In genomic region chr9:7763614-7764300, GRCm38 (mm10) we compare ENCODE assay signal across 8 mouse cellular contexts. TPM values are rescaled to one million over a fixed set of nuclear protein-coding genes. Genes with fewer than 3 reads are reported as not detected.
DNase-seq lines count a peak whose midpoint lies in the region; ATAC-seq and TF ChIP-seq lines count a peak whose summit lies in the region.

TSS of gene Tmem123 (plus strand) at chr9:7764041.

- peak; percentile 94 for ATAC-seq in forebrain, embryonic 15.5 days (replicated peaks)
- peak; percentile 90 for ATAC-seq in neutrophil, adult 5-6 weeks (ENCODE audit: extremely low read depth, insufficient number of reproducible peaks, low FRiP score, poor library complexity, severe bottlenecking)

- peak within 1 kb of the TSS; percentile 80 for H3K4me2 ChIP-seq in forebrain, embryonic 15.5 days (replicated peaks)

- H3K27ac ChIP-seq in ES-E14 (ENCODE audit: insufficient read depth, low read depth, low read length, poor library complexity, severe bottlenecking): peak within 1 kb of the TSS; percentile 26; the same call in 1 of the 2 replicates
- H3K27ac ChIP-seq in forebrain, embryonic 15.5 days (replicated peaks): peak within 1 kb of the TSS; percentile 73

- H3K9me3 ChIP-seq in ES-E14 (ENCODE audit: control insufficient read depth, insufficient read depth, low read depth, low read length): no peaks in the 10 kb centered on the region
- peaks cover 4% of the 10 kb centered on the region; the same call in 1 of the 2 replicates for H3K9me3 ChIP-seq in forebrain, embryonic 15.5 days

- TF ChIP-seq POLR2A in lung, adult 2 months (IDR thresholded peaks at IDR 0.05; ENCODE audit: borderline replicate concordance, extremely low read depth, low read depth, low read length): peak; percentile 67

- no peak for TF ChIP-seq CTCF in lung, adult 2 months (IDR thresholded peaks at IDR 0.05; ENCODE audit: insufficient read depth, low read length)

- WGBS in forebrain, embryonic 15.5 days: under 1% methylated on average over 52 of the region's 52 CpGs
- under 1% methylated on average over 52 of the region's 52 CpGs for WGBS in lung, adult 2 months

- H3K4me1 ChIP-seq in ES-E14 (ENCODE audit: control insufficient read depth in 2 of 2, insufficient read depth in 2 of 2, low read length in 2 of 2, poor library complexity in 1 of 2): peaks cover 0 to 12% of the 10 kb centered on the region in 2 experiments; a peak in 2 of 4 replicates
- peaks cover 26% of the 10 kb centered on the region for H3K4me1 ChIP-seq in forebrain, embryonic 15.5 days
- peaks cover 8% of the 10 kb centered on the region for H3K4me1 ChIP-seq in lung, adult 2 months (ENCODE audit: control insufficient read depth, insufficient read depth, low read length)

- peak; percentile 100 for DNase-seq in ES-E14 (ENCODE audit: low read depth, low spot score)
- DNase-seq in cerebellum, adult 11-12 months: peak; percentile 97
- DNase-seq in heart, postnatal 25 days (ENCODE audit: low spot score): peak; percentile 99
- DNase-seq in layer of hippocampus, adult 18-20 months (ENCODE audit: low spot score in 2 of 2): peak; percentile 94 to 97
- DNase-seq in lung, adult 2 months: peak; percentile 99
- DNase-seq in thymus, adult 18-20 months: peak; percentile 100

- H3K27me3 ChIP-seq in forebrain, embryonic 15.5 days: peaks cover 14% of the 10 kb centered on the region; the same call in 1 of the 2 replicates

- intact Hi-C loops in heart, postnatal 25 days (cut with DNase I): loop anchor here (1.0 to 10.0 kb wide), 3 partner anchors 49 to 241 kb away; partner anchors contain the start of genes Birc2 and Yap1

- H3K9ac ChIP-seq in ES-E14 (ENCODE audit: insufficient read depth, low read depth, low read length, poor library complexity, severe bottlenecking): peak within 1 kb of the TSS; percentile 84
- peak within 1 kb of the TSS; percentile 81 for H3K9ac ChIP-seq in forebrain, embryonic 15.5 days (replicated peaks)

- H3K36me3 ChIP-seq in ES-E14 (ENCODE audit: control insufficient read depth, insufficient read depth, low read length, poor library complexity, severe bottlenecking): no peaks in the 10 kb centered on the region
- H3K36me3 ChIP-seq in forebrain, embryonic 15.5 days: no peaks in the 10 kb centered on the region

- in situ Hi-C loops in ES-E14 (cut with MboI; ENCODE audit: low sequenced_read_pairs in 2 of 2, unreplicated experiment in 2 of 2): no loop called here

- peak within 1 kb of the TSS; percentile 83 to 99 for H3K4me3 ChIP-seq in ES-E14 (ENCODE audit: insufficient read depth in 1 of 2, low read depth in 1 of 2, low read length in 2 of 2, poor library complexity in 1 of 2, severe bottlenecking in 1 of 2)
- H3K4me3 ChIP-seq in forebrain, embryonic 15.5 days: peak within 1 kb of the TSS; percentile 85
- H3K4me3 ChIP-seq in lung, adult 2 months (replicated peaks; ENCODE audit: extremely low read depth, low read depth, low read length): peak within 1 kb of the TSS; percentile 65

TF ChIP-seq in ES-E14, 5 proteins besides CTCF, POLR2A, EP300 and RAD21:
- no peak for TF ChIP-seq ZC3H11A (IDR thresholded peaks at IDR 0.05; ENCODE audit: borderline replicate concordance, low read depth, low read length)
- TF ChIP-seq CHD2 (IDR thresholded peaks at IDR 0.05; ENCODE audit: low read depth, low read length): no peak
- no peak for TF ChIP-seq HCFC1 (IDR thresholded peaks at IDR 0.05; ENCODE audit: borderline replicate concordance, insufficient read depth, low read length)
- no peak for TF ChIP-seq ZNF384 (IDR thresholded peaks at IDR 0.05; ENCODE audit: low read depth, low read length)
- TF ChIP-seq MAFK (IDR thresholded peaks at IDR 0.05; ENCODE audit: insufficient read depth, low read depth, low read length): no peak

RNA-seq across cellular contexts. Expression of gene Tmem123, which starts in this region (rescaled TPM):
- 23.6 and 27.5 TPM in 2 replicates for total RNA-seq in ES-E14 (2012; rRNA removed)
- polyA plus RNA-seq in forebrain, embryonic 15.5 days (2015; fragmentation: Nextera tagmentation; extraction: Ambion mirVana): 27.6 and 31.5 TPM in 2 replicates
- 10 to 100 TPM; 39.4 to 43.7 TPM for total RNA-seq in heart, postnatal 25 days (2021)
- 10 to 100 TPM; 12.2 to 12.4 TPM for total RNA-seq in layer of hippocampus, adult 18-20 months (2021)
- 83.3 and 89.8 TPM in 2 replicates for polyA plus RNA-seq in lung, adult 2 months (2012; rRNA removed)
- total RNA-seq in neutrophil, adult 5-6 weeks (2017): 269 TPM in 2 replicates

Comparison
In these comparisons a context has a peak if more than half of its experiments do, and no peak if none do; other contexts are left out.
1. Peak in every context shown above with its lines: DNase-seq, ATAC-seq, H3K4me3 ChIP-seq and H3K27ac ChIP-seq.